Mouse (Mus musculus): ENCODE results near the gene Sae1. TPM values are rescaled to one million over a fixed set of nuclear protein-coding genes. Genes with fewer than 3 reads are reported as not detected.
A peak's percentile ranks its signal among the peaks of the same experiment; 100 is the strongest.

Gene Sae1
- polyA plus RNA-seq, 1 experiment from 2014 or later = 282 TPM

GRCm38 (mm10) chr7:16329146-16329545, 58.5 kb downstream of the Sae1 start:
- H3K4me2 ChIP-seq = no peak overlapping the region
- ATAC-seq (ENCODE audit: insufficient number of reproducible peaks, low FRiP score, low TSS enrichment, low read depth) = no peak
- H3K9ac ChIP-seq = no peak overlapping the region
- WGBS = 73% methylated on average over 3 of the region's 3 CpGs
- H3K36me3 ChIP-seq = peaks cover 71% of the 10 kb centered on the region
- H3K4me1 ChIP-seq = peaks cover 4% of the 10 kb centered on the region
- no peak overlapping the region for H3K4me3 ChIP-seq
- no peaks in the 10 kb centered on the region for H3K9me3 ChIP-seq
- no peak overlapping the region for H3K27ac ChIP-seq
- H3K27me3 ChIP-seq = no peaks in the 10 kb centered on the region

GRCm38 (mm10) chr7:16326607-16326971, 61.0 kb downstream of the Sae1 start:
- Histone ChIP-seq H3K9ac (no peak overlapping the region), H3K27ac (no peak overlapping the region), H3K4me3 (no peak overlapping the region), H3K27me3 (no peaks in the 10 kb centered on the region), H3K9me3 (no peaks in the 10 kb centered on the region), H3K36me3 (peaks cover 56% of the 10 kb centered on the region), H3K4me2 (no peak overlapping the region), H3K4me1 (peaks cover 4% of the 10 kb centered on the region)
- ATAC-seq (ENCODE audit: insufficient number of reproducible peaks, low FRiP score, low TSS enrichment, low read depth) = no peak
- WGBS = 94% methylated on average over 2 of the region's 2 CpGs

- Histone ChIP-seq H3K4me3 (no peak overlapping the region), H3K27ac (peak overlapping the region; percentile 60; the same call in 1 of the 2 replicates), H3K27me3 (no peaks in the 10 kb centered on the region), H3K4me1 (peaks cover 7% of the 10 kb centered on the region), H3K36me3 (peaks cover 56% of the 10 kb centered on the region), H3K9ac (no peak overlapping the region), H3K9me3 (no peaks in the 10 kb centered on the region), H3K4me2 (no peak overlapping the region)
- 26% methylated on average over 8 of the region's 8 CpGs for WGBS
- no peak for ATAC-seq (ENCODE audit: insufficient number of reproducible peaks, low FRiP score, low TSS enrichment, low read depth)
These were observed 61.5 kb downstream of the Sae1 start for GRCm38 (mm10) chr7:16325920-16326606.

- H3K9ac ChIP-seq = no peak overlapping the region
- H3K4me1 ChIP-seq = peaks cover 7% of the 10 kb centered on the region
- H3K27me3 ChIP-seq = no peaks in the 10 kb centered on the region
- no peak overlapping the region for H3K4me3 ChIP-seq
- no peak overlapping the region for H3K4me2 ChIP-seq
- H3K9me3 ChIP-seq = no peaks in the 10 kb centered on the region
- whole genome bisulfite sequencing = 77% methylated on average over 7 of the region's 7 CpGs
- H3K27ac ChIP-seq = no peak overlapping the region
- no peak for ATAC-seq (ENCODE audit: insufficient number of reproducible peaks, low FRiP score, low TSS enrichment, low read depth)
- peaks cover 43% of the 10 kb centered on the region for H3K36me3 ChIP-seq
These were observed 62.9 kb downstream of the Sae1 start for GRCm38 (mm10) chr7:16324661-16325060.

- Histone ChIP-seq H3K9me3 (no peaks in the 10 kb centered on the region), H3K27ac (no peak overlapping the region), H3K27me3 (no peaks in the 10 kb centered on the region), H3K4me3 (no peak overlapping the region), H3K4me2 (no peak overlapping the region), H3K4me1 (peaks cover 3% of the 10 kb centered on the region; the same call in 1 of the 2 replicates), H3K9ac (no peak overlapping the region), H3K36me3 (peaks cover 11% of the 10 kb centered on the region; the same call in 1 of the 2 replicates)
- no peak for ATAC-seq (ENCODE audit: insufficient number of reproducible peaks, low FRiP score, low TSS enrichment, low read depth)
- WGBS = 89% methylated on average over 6 of the region's 6 CpGs
These were observed 67.1 kb downstream of the Sae1 start for GRCm38 (mm10) chr7:16320479-16320878.

GRCm38 (mm10) chr7:16319216-16319615, 68.4 kb downstream of the Sae1 start:
- WGBS = 97% methylated on average over 4 of the region's 4 CpGs
- Histone ChIP-seq H3K4me2 (no peak overlapping the region), H3K27ac (no peak overlapping the region), H3K9me3 (no peaks in the 10 kb centered on the region), H3K27me3 (no peaks in the 10 kb centered on the region), H3K4me1 (peaks cover 7% of the 10 kb centered on the region), H3K9ac (no peak overlapping the region), H3K4me3 (no peak overlapping the region), H3K36me3 (0 out of 2 replicates have a peak, but pooled peaks cover 3% of the 10 kb centered on the region)
- no peak for ATAC-seq (ENCODE audit: insufficient number of reproducible peaks, low FRiP score, low TSS enrichment, low read depth)

- peaks cover 27% of the 10 kb centered on the region for H3K4me1 ChIP-seq
- 81% methylated on average over 14 of the region's 14 CpGs for WGBS
These were observed 70.5 kb downstream of the Sae1 start for GRCm38 (mm10) chr7:16317094-16317493.

GRCm38 (mm10) chr7:16315222-16315759, 72.3 kb downstream of the Sae1 start:
- no peak for ATAC-seq (ENCODE audit: insufficient number of reproducible peaks, low FRiP score, low TSS enrichment, low read depth)
- no peak overlapping the region for H3K4me3 ChIP-seq
- no peaks in the 10 kb centered on the region for H3K9me3 ChIP-seq
- peaks cover 42% of the 10 kb centered on the region for H3K4me1 ChIP-seq
- no peaks in the 10 kb centered on the region for H3K36me3 ChIP-seq
- WGBS = 60% methylated on average over 4 of the region's 4 CpGs
- peaks cover 11% of the 10 kb centered on the region for H3K27me3 ChIP-seq
- no peak overlapping the region for H3K27ac ChIP-seq
- H3K9ac ChIP-seq = no peak overlapping the region
- H3K4me2 ChIP-seq = no peak overlapping the region

More at GRCm38 (mm10) chr7:16317094-16317493, 70.5 kb downstream of the Sae1 start:
- H3K4me3 ChIP-seq = no peak overlapping the region
- H3K9ac ChIP-seq = no peak overlapping the region
- H3K27me3 ChIP-seq = peaks cover 4% of the 10 kb centered on the region; the same call in 1 of the 2 replicates
- H3K9me3 ChIP-seq = no peaks in the 10 kb centered on the region
- H3K4me2 ChIP-seq = no peak overlapping the region
- ATAC-seq (ENCODE audit: insufficient number of reproducible peaks, low FRiP score, low TSS enrichment, low read depth) = no peak
- no peak overlapping the region for H3K27ac ChIP-seq
- no peaks in the 10 kb centered on the region for H3K36me3 ChIP-seq

- H3K27me3 ChIP-seq = peaks cover 17% of the 10 kb centered on the region
- H3K36me3 ChIP-seq = no peaks in the 10 kb centered on the region
- H3K9ac ChIP-seq = 0 out of 2 replicates have a peak overlapping the region, but pooled peaks have one; percentile 73
- no peak for ATAC-seq (ENCODE audit: insufficient number of reproducible peaks, low FRiP score, low TSS enrichment, low read depth)
- peak overlapping the region; percentile 65 for H3K4me3 ChIP-seq
- H3K4me1 ChIP-seq = peaks cover 52% of the 10 kb centered on the region
- H3K9me3 ChIP-seq = no peaks in the 10 kb centered on the region
- 10% methylated on average over 13 of the region's 13 CpGs for WGBS
- H3K27ac ChIP-seq = peak overlapping the region; percentile 95
- H3K4me2 ChIP-seq = peak overlapping the region; percentile 98
These were observed 73.3 kb downstream of the Sae1 start for GRCm38 (mm10) chr7:16314221-16314775.

- peak; percentile 80 for ATAC-seq (ENCODE audit: insufficient number of reproducible peaks, low FRiP score, low TSS enrichment, low read depth)
- H3K36me3 ChIP-seq = no peaks in the 10 kb centered on the region
- H3K4me2 ChIP-seq = peak overlapping the region; percentile 98
- H3K27ac ChIP-seq = peak overlapping the region; percentile 95
- 0% methylated on average over 61 of the region's 66 CpGs for WGBS
- H3K4me1 ChIP-seq = peaks cover 58% of the 10 kb centered on the region
- peaks cover 17% of the 10 kb centered on the region for H3K27me3 ChIP-seq
- H3K9ac ChIP-seq = peak overlapping the region; percentile 73
- H3K4me3 ChIP-seq = peak overlapping the region; percentile 65
- H3K9me3 ChIP-seq = no peaks in the 10 kb centered on the region
These were observed 74.0 kb downstream of the Sae1 start for GRCm38 (mm10) chr7:16313481-16314220.

GRCm38 (mm10) chr7:16312672-16313311, 74.8 kb downstream of the Sae1 start:
- WGBS = 1% methylated on average over 12 of the region's 12 CpGs
- H3K9me3 ChIP-seq = no peaks in the 10 kb centered on the region
- ATAC-seq (ENCODE audit: insufficient number of reproducible peaks, low FRiP score, low TSS enrichment, low read depth) = no peak

More at GRCm38 (mm10) chr7:16312672-16313311, 74.8 kb downstream of the Sae1 start:
- Histone ChIP-seq H3K9ac (peak overlapping the region; percentile 64; the same call in 1 of the 2 replicates), H3K36me3 (no peaks in the 10 kb centered on the region), H3K4me2 (peak overlapping the region; percentile 98), H3K4me3 (peak overlapping the region; percentile 65), H3K27me3 (peaks cover 17% of the 10 kb centered on the region), H3K4me1 (peaks cover 60% of the 10 kb centered on the region), H3K27ac (peak overlapping the region; percentile 95)

All from limb, embryonic 15.5 days (tissue).